Mouse (Mus musculus) embryonic facial prominence, embryonic 15.5 days (tissue): ENCODE measurements around the gene Nars2. TPM values are rescaled to one million over a fixed set of nuclear protein-coding genes. Genes with fewer than 3 reads are reported as not detected.

Experiments
- ATAC-seq: fragments of 200-750 bp; cut with Nextera tagmentation; 2 replicates; pipeline ENCODE4 v1.8.0; 2017; ENCODE audit warnings: low read depth, moderate TSS enrichment; ENCODE audit not compliant: insufficient number of reproducible peaks, low FRiP score, low TSS enrichment
- H3K27ac ChIP-seq: fragments of 300-500 bp; sonication (generic); replicated peaks from 2 replicates; pipeline ENCODE4 v1.5.1; 2015; ENCODE audit warnings: mild to moderate bottlenecking, inconsistent platforms
- H3K27me3 ChIP-seq: fragments of 300-500 bp; sonication (generic); 2 replicates; pipeline ENCODE4 v1.6.1; 2015; ENCODE audit warnings: inconsistent platforms
- H3K36me3 ChIP-seq: fragments of 300-500 bp; sonication (generic); 2 replicates; pipeline ENCODE4 v1.6.1; 2015; ENCODE audit warnings: mild to moderate bottlenecking, inconsistent platforms
- H3K4me1 ChIP-seq: fragments of 300-500 bp; sonication (generic); 2 replicates; pipeline ENCODE4 v1.6.1; 2015; ENCODE audit warnings: inconsistent platforms
- H3K4me2 ChIP-seq: fragments of 300-500 bp; sonication (generic); replicated peaks from 2 replicates; pipeline ENCODE4 v1.6.1; 2015; ENCODE audit warnings: mild to moderate bottlenecking, inconsistent platforms
- H3K4me3 ChIP-seq: fragments of 300-500 bp; sonication (generic); replicated peaks from 2 replicates; pipeline ENCODE4 v1.5.1; 2015; ENCODE audit warnings: mild to moderate bottlenecking, inconsistent platforms
- H3K9ac ChIP-seq: fragments of 300-500 bp; sonication (generic); 2 replicates; pipeline ENCODE4 v1.6.1; 2015; ENCODE audit warnings: inconsistent platforms
- H3K9me3 ChIP-seq: fragments of 300-500 bp; sonication (generic); replicated peaks from 2 replicates; pipeline ENCODE4 v1.6.1; 2016; ENCODE audit warnings: inconsistent platforms
- WGBS: fragments of 180-500 bp; shearing (Covaris S2); methylation state at CpG from one replicate; pipeline ENCODE4 v1.1.7; 2015; 5-methylcytosine and 5-hydroxymethylcytosine counted together
- polyA plus RNA-seq: library from polyadenylated mRNA; unstranded; fragments of >200 nt; fragmentation: Nextera tagmentation; extraction: Ambion mirVana; gene quantifications from 2 replicates; pipeline ENCODE4 v1.2.1, GENCODE M21; 2015

Nars2 gene
- polyA plus RNA-seq, 1 experiment from 2014 or later = 20.5 TPM

DNA sequence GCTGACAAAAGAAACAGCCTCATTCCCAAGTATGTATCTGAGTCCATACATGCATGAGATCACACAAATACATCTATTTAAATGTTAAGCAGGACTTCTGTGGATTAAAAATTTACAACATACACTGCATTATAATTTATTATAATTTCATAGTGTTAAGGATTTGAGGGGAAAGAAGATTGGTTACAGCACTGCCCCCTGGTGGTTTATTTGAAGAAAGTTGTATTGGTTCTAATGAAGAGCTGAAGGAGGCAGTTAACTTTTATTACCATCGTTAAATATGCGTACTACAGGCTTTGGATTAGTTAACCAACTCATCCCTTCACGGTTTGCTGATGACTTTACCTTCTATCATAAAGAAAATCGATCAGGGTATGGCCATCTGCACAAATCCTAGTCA is 134.0 kb downstream of the Nars2 start:
- H3K27ac ChIP-seq = no peak overlapping the region
- no peaks in the 10 kb centered on the region for H3K27me3 ChIP-seq
- H3K4me2 ChIP-seq = no peak overlapping the region
- no peaks in the 10 kb centered on the region for H3K9me3 ChIP-seq
- no peaks in the 10 kb centered on the region for H3K36me3 ChIP-seq
- ATAC-seq = no peak
- no peak overlapping the region for H3K9ac ChIP-seq
- WGBS = 12% methylated on average over 4 of the region's 4 CpGs
- H3K4me3 ChIP-seq = no peak overlapping the region
- H3K4me1 ChIP-seq = peaks cover 15% of the 10 kb centered on the region

DNA sequence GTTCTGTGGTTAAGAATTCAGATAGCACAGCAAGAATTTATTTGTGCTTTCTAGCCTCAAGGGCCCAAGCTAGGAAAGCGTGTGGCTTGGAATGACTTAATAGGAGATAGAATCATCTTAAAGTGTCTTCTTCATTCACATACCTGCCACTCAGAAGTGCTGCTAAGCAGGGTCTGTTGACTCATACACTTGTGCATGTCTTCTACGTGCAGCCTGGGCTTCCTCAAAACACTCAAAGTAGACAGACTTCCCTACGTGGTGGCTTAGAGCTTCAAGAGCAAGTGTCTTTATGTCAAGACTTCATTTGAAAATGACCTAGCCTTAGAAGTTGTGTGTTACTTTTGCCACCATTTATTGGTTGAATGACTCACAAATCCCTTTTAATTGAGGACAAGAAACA is 142.9 kb downstream of the Nars2 start:
- Histone ChIP-seq H3K4me3 (no peak overlapping the region), H3K4me1 (no peaks in the 10 kb centered on the region), H3K4me2 (no peak overlapping the region), H3K9me3 (no peaks in the 10 kb centered on the region), H3K27ac (no peak overlapping the region), H3K36me3 (no peaks in the 10 kb centered on the region), H3K27me3 (no peaks in the 10 kb centered on the region), H3K9ac (no peak overlapping the region)
- WGBS = 66% methylated on average over 3 of the region's 3 CpGs
- ATAC-seq = no peak

DNA sequence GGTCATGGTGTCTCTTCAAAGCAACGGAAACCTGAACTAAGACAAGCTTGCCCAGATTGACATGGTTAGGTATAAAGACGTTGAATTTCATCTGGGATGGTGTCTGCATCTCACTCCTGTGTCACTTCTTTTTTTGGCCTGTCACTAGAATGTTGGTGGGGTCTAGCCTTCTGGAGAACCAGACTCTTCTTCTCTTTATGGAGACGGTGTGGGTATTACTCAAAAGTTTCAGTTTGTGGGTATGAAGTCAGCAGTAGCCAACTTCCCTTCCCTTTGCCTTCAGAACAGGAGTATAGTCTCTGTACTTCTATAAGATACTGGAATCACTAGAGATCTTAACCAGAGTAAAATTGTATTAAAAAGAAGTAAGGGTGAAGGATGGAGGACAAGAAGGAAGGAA is 156.8 kb downstream of the Nars2 start:
- no peak for ATAC-seq
- Histone ChIP-seq H3K9me3 (no peaks in the 10 kb centered on the region), H3K4me2 (no peak overlapping the region), H3K27me3 (no peaks in the 10 kb centered on the region), H3K9ac (no peak overlapping the region), H3K4me1 (no peaks in the 10 kb centered on the region), H3K36me3 (no peaks in the 10 kb centered on the region), H3K27ac (no peak overlapping the region), H3K4me3 (no peak overlapping the region)
- 84% methylated on average over 3 of the region's 3 CpGs for WGBS

Other genes starting within 250 kb of the Nars2 start
- 6.0 and 6.2 TPM in 2 replicates for gene Gab2, start 130.1 kb downstream of the Nars2 start, polyA plus RNA-seq